1 mouse cellular context compared by ENCODE assay signal in genomic region chr8:4238434-4239192, GRCm38 (mm10).
TF ChIP-seq lines count a peak whose summit lies in the region.

Gene Map2k7 (plus strand): TSS chr8:4238740.
Gene Gm49320 (plus strand): TSS chr8:4238865.

TF ChIP-seq in MEL, 35 proteins besides CTCF, POLR2A, EP300 and RAD21 (continued from another document):
- TF ChIP-seq MEF2A (IDR thresholded peaks at IDR 0.05; ENCODE audit: extremely low read depth, insufficient replicate concordance, low read depth, low read length, poor library complexity, severe bottlenecking) (no peak), RCOR1 (IDR thresholded peaks at IDR 0.05; ENCODE audit: low read depth, low read length) (no peak), SMC3 (IDR thresholded peaks at IDR 0.05; ENCODE audit: low read depth, low read length) (0 out of 2 replicates have a peak, but pooled peaks have one; percentile 1), MYB (IDR thresholded peaks at IDR 0.05; ENCODE audit: low read depth, low read length) (no peak), MXI1 (IDR thresholded peaks at IDR 0.05; ENCODE audit: low read depth, low read length) (peak; percentile 84; the same call in 1 of the 2 replicates), UBTF (IDR thresholded peaks at IDR 0.05; ENCODE audit: borderline replicate concordance, insufficient read depth, low read depth, low read length) (no peak), SIN3A (IDR thresholded peaks at IDR 0.05; ENCODE audit: low read length) (peak; percentile 69; the same call in 1 of the 2 replicates), ZMIZ1 (IDR thresholded peaks at IDR 0.05; ENCODE audit: low read depth, low read length) (peak; percentile 90), ZNF384 (IDR thresholded peaks at IDR 0.05; ENCODE audit: low read depth, low read length) (peak; percentile 98)
TF ChIP-seq in MEL: peak in this region for 19.
